Mouse (Mus musculus) layer of hippocampus, adult 11-12 months (tissue): ENCODE measurements around the gene Oaz1.

Source experiments
- DNase-seq: peaks from one replicate; pipeline ENCODE4 v3.0.0; 2022; ENCODE audit warnings: low spot score

The Oaz1 gene

GRCm38 (mm10) chr10:80845732-80846131 is 19.3 kb downstream of the Oaz1 start:
- no peak for DNase-seq

- no peak for DNase-seq
Measured at GRCm38 (mm10) chr10:80848571-80848970, 22.1 kb downstream of the Oaz1 start.

DNA sequence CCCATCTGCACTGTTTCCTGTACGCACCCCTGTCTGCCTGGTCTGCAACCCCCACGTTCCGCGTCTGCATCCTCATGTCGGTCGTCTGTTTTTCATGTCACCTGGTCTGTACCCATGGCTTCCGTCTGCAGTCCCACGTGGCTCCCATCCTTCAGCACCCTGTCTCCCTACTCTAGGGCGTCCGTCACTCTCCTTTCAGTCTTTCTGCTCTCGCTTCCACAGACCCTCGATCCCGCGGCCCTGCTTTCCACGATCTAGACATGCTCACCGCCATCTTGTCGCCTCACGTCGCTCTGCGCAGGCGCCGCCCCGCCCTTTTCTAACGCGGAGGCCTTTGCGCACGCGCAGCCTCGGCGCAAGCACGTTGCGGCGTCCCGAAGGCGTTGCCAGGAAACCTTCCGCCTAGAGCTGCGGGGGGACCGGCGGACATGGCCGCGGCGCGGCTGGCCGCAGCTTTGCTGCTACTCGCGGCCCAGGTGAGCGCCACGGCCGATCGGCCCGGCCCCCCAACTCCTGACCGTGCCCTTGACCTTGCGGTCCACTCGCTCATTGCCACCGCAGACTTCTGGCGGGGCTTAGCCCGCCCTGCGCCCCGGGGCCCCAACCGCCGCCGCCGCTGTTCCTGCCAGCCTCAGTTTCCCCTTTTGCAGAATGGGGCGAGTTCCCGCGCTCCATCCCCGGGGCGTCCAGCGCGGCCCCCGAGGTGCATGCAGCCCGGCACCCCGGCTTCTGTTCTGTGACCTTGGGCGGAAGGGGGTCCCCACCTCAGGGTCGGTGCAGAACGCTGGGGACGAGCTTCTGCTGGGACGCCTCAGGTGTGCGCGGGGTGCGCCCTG is 28.7 kb downstream of the Oaz1 start, which contains the start of the genes Lsm7 and Sppl2b:
Gene Lsm7 (minus strand): TSS at position 297 of the 836 bp plus-strand sequence.
Gene Sppl2b (plus strand): TSS at position 363 of the 836 bp plus-strand sequence.
- DNase-seq: peak; percentile 96

GRCm38 (mm10) chr10:80855749-80856073 is 29.3 kb downstream of the Oaz1 start:
- DNase-seq: no peak

DNA sequence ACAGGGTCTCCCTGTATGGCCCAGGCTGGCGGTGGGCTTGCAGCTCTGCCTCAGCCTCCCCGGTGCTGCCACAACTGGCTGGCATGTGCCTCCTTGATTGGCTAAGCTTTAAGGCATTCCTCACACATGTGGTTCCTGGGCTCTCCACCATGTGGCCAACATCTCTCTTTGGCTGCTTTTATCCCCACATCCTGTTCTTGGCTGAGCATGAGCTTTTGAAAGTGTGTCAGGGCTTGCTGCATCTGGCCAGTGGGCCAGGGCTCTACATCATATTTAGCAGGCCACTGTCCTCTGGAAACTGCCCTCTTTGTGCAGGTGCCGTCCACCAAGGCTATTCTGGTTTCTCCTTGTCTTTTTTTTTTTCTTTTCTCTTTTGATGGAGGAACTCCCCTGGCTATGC is 29.8 kb downstream of the Oaz1 start:
- DNase-seq: no peak

- DNase-seq: no peak
Measured at GRCm38 (mm10) chr10:80856908-80857307, 30.5 kb downstream of the Oaz1 start.

GRCm38 (mm10) chr10:80857386-80857785 is 30.9 kb downstream of the Oaz1 start:
- peak; percentile 52 for DNase-seq

GRCm38 (mm10) chr10:80857848-80858247 is 31.4 kb downstream of the Oaz1 start:
- no peak for DNase-seq

DNA sequence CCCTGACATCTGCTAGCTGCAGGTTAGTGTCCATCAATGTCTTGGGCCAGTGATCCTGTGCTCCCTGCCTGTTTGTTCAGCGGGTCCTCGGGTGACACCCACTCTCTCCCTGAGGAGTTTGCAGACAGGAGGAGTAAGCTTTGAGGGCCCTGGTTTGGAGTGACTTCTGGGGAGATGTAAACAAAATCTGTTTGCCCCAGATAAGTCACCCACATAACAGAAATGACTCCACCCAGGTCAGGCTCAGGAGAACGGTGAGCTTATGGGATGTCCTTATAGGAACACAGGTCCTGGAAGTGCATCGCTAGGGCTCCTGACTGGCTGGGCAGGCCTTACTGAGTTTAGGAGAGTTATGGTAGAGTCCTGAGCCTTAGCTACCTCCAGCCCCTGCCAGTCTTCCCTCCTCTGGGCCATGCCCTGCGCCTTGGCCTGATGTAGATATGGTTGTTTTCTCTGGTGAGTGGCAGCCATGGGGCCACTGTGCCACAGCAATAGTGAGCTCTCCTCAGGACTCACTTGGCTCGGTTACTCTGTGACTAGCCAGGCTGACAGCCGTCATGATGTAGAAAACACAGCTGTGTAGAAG is 32.0 kb downstream of the Oaz1 start:
- DNase-seq: no peak

GRCm38 (mm10) chr10:80862305-80862704 is 35.8 kb downstream of the Oaz1 start:
- DNase-seq: no peak

DNA sequence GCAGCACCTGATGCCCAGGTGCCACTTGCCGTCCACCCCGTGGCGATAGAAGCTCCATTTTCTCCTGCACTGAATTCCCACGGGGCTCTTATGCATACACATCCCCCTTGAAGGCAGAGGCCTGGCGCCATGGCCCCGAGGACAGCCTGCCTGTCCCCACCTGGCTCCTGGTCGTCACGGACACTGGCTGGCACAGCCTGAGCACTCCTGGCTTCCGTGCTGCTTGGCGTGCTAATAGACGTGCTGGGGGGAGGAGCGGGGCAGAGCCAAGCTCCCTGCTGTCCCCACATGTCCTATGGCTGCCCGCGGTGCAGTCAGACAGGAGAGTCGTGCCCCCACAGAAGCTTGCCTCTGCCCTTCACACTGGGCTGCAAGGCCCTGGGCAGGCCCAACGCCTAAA is 38.0 kb downstream of the Oaz1 start:
- no peak for DNase-seq

- no peak for DNase-seq
Measured at GRCm38 (mm10) chr10:80870993-80871392, 44.5 kb downstream of the Oaz1 start.

DNA sequence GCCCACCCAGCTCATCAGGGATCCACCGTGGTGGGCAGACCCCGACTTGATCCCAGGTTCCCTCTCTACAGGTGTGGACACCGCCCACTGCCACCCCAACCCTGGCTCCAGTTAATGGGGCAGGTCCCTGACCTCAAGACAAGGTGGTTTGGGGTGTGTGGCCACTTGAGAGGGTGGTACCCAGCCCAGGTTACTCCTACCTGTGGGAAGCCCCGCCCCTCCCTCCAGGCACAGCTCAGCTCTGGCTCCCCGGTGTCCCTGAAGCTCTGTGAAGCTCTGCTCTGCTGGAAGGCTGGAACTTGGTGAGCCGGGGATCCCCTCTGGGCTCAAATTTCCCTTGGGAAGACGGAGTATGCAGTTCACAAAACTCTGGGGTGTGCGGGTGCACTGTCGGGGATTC is 45.1 kb downstream of the Oaz1 start, which contains the start of gene Tmprss9:
Gene Tmprss9 (plus strand): TSS at position 268 of the 400 bp plus-strand sequence.
- DNase-seq: no peak

- no peak for DNase-seq
Measured at GRCm38 (mm10) chr10:80874035-80874434, 47.6 kb downstream of the Oaz1 start.

DNA sequence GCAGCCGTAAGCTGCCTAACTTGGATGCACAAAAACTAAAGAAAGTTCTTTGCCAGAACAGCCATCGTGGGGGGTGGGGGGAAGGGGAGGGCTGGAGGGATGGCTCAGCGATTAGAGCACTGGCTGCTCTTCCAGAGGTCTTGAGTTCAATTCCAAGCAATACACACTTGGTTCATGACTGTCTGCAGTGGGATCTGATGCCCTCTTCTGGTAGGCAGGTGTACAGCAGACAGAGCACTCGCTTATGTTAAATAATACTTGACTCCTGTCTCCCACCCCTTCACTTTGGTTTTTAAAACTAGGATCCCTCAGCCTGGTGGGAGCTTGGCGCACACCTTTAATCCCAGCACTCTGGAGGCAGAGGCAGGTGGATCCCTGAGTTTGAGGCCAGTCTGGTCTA is 49.6 kb downstream of the Oaz1 start:
- peak; percentile 54 for DNase-seq

- no peak for DNase-seq
Measured at GRCm38 (mm10) chr10:80876594-80876993, 50.1 kb downstream of the Oaz1 start.
